Mouse (Mus musculus) limb, embryonic 10.5 days (tissue): Measurements from ENCODE around the gene Usb1. TPM values are rescaled to one million over a fixed set of nuclear protein-coding genes. Genes with fewer than 3 reads are reported as not detected.
"Not testable (repeated sequence)": the region's sequence is repeated elsewhere in the genome, so short reads cannot be mapped to it uniquely, and the experiment has no call there.

Source experiments
- DNase-seq: peaks from one replicate; pipeline ENCODE4 v3.0.0-alpha.2; 2017; ENCODE audit warnings: low spot score
- H3K27ac ChIP-seq: fragments of 300-500 bp; sonication (generic); 2 replicates; pipeline ENCODE4 v1.5.1; 2016; ENCODE audit warnings: mild to moderate bottlenecking
- H3K27me3 ChIP-seq: fragments of 300-500 bp; sonication (generic); 2 replicates; pipeline ENCODE4 v1.6.1; 2016; ENCODE audit warnings: low read depth, mild to moderate bottlenecking; ENCODE audit not compliant: poor library complexity, severe bottlenecking
- H3K36me3 ChIP-seq: fragments of 300-500 bp; sonication (generic); 2 replicates; pipeline ENCODE4 v1.6.1; 2016; ENCODE audit warnings: mild to moderate bottlenecking, moderate library complexity
- H3K4me1 ChIP-seq: fragments of 300-500 bp; sonication (generic); 2 replicates; pipeline ENCODE4 v1.6.1; 2016
- H3K4me3 ChIP-seq: fragments of 300-500 bp; sonication (generic); 2 replicates; pipeline ENCODE4 v1.5.1; 2016; ENCODE audit warnings: mild to moderate bottlenecking, moderate library complexity
- H3K9me3 ChIP-seq: fragments of 300-500 bp; sonication (generic); replicated peaks from 2 replicates; pipeline ENCODE4 v1.6.1; 2016; ENCODE audit warnings: mild to moderate bottlenecking
- WGBS: fragments of 180-500 bp; shearing (Covaris S2); methylation state at CpG from one replicate; pipeline ENCODE4 v1.1.7; 2016; 5-methylcytosine and 5-hydroxymethylcytosine counted together
- polyA plus RNA-seq: library from polyadenylated mRNA; unstranded; fragments of >200 nt; fragmentation: Nextera tagmentation; extraction: Ambion mirVana; gene quantifications from 2 replicates; pipeline ENCODE4 v1.2.1, GENCODE M21; 2016

Gene Usb1
- polyA plus RNA-seq, 1 experiment from 2014 or later = 42.0 TPM

GRCm38 (mm10) chr8:95362272-95362671 is 30.2 kb downstream of the Usb1 start:
- WGBS = 75% methylated on average over 6 of the region's 6 CpGs
- Histone ChIP-seq H3K4me3 (no peak overlapping the region), H3K27me3 (no peaks in the 10 kb centered on the region), H3K36me3 (no peaks in the 10 kb centered on the region), H3K4me1 (peaks cover 36% of the 10 kb centered on the region), H3K9me3 (no peaks in the 10 kb centered on the region), H3K27ac (no peak overlapping the region)
- no peak for DNase-seq

DNA sequence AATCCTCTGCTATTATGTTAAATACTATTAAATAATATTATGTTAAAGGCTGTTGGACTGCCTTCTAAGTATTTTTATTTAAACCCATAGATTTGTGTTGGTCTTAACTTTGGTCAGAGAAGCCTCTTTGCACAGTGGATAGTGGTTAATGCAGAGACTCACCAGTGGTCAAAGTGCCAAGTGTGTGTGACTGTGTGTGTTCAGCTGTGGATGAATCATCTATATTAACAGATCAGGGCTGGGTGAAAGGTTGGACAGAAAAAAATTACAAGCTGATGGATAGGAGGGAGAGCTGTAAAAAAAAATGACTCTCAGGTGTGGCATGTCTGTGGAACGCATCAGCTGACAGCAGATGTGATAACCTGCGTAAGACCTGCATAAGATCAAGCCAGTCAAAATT is 31.8 kb downstream of the Usb1 start:
- Histone ChIP-seq H3K4me1 (peaks cover 30% of the 10 kb centered on the region), H3K36me3 (peaks cover 12% of the 10 kb centered on the region), H3K9me3 (no peaks in the 10 kb centered on the region), H3K27ac (no peak overlapping the region), H3K27me3 (no peaks in the 10 kb centered on the region), H3K4me3 (no peak overlapping the region)
- 99% methylated on average over 2 of the region's 2 CpGs for WGBS
- DNase-seq = no peak

- DNase-seq = peak; percentile 60
- H3K27me3 ChIP-seq = no peaks in the 10 kb centered on the region
These were observed 37.7 kb downstream of the Usb1 start for GRCm38 (mm10) chr8:95369581-95370326.

GRCm38 (mm10) chr8:95373389-95374002 is 41.4 kb downstream of the Usb1 start:
- peaks cover 41% of the 10 kb centered on the region for H3K4me1 ChIP-seq
- no peak overlapping the region for H3K4me3 ChIP-seq
- no peak for DNase-seq
- H3K27ac ChIP-seq = no peak overlapping the region
- H3K27me3 ChIP-seq = no peaks in the 10 kb centered on the region
- whole genome bisulfite sequencing = 79% methylated on average over 12 of the region's 12 CpGs
- H3K36me3 ChIP-seq = peaks cover 34% of the 10 kb centered on the region
- no peaks in the 10 kb centered on the region for H3K9me3 ChIP-seq

More at GRCm38 (mm10) chr8:95369581-95370326, 37.7 kb downstream of the Usb1 start:
- H3K9me3 ChIP-seq = no peaks in the 10 kb centered on the region
- peaks cover 42% of the 10 kb centered on the region for H3K36me3 ChIP-seq
- 39% methylated on average over 20 of the region's 20 CpGs for WGBS
- peaks cover 31% of the 10 kb centered on the region for H3K4me1 ChIP-seq
- peak overlapping the region; percentile 79 for H3K27ac ChIP-seq
- peak overlapping the region; percentile 42 for H3K4me3 ChIP-seq

- Histone ChIP-seq H3K36me3 (peaks cover 29% of the 10 kb centered on the region), H3K4me1 (peaks cover 35% of the 10 kb centered on the region), H3K27ac (no peak overlapping the region), H3K9me3 (no peaks in the 10 kb centered on the region), H3K4me3 (no peak overlapping the region), H3K27me3 (no peaks in the 10 kb centered on the region)
- 82% methylated on average over 3 of the region's 3 CpGs for WGBS
- DNase-seq = no peak
These were observed 42.3 kb downstream of the Usb1 start for GRCm38 (mm10) chr8:95374429-95374828.

GRCm38 (mm10) chr8:95375374-95375930 is 43.4 kb downstream of the Usb1 start:
- peaks cover 26% of the 10 kb centered on the region for H3K4me1 ChIP-seq

DNA sequence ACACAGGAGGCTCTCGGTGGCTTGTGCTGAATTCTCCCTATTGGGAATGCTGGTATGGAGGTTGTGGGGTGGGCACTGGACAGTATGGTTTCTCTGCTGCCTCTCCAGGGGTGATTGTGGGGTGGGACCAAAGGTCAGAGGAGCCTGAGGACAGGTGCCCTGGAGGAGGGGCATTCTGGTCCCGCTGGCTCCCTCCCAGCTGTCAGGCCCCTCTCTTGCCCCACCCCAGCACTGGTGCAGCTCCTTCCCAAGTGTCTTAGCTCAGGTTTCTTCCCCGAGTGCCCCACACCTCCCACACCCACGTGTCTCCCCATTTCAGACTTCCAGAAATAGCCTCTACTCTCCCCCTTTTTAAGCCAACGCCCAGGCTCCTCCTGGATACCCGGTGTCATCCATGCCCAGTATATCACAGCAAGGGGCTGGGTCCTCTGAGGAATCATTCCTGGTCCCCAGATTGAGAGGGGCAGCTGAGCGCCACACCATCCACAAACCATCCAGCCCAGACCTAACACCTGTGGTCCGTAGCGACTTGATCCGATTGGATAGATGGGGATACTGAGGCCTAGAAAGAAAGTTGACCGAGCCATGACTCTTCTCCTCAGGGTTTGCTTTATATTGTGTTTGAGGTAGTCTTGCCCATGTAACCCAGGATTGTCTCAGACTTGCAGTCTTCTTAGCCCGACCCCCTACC is 44.4 kb downstream of the Usb1 start:
- 83% methylated on average over 12 of the region's 12 CpGs for WGBS
- Histone ChIP-seq H3K27me3 (no peaks in the 10 kb centered on the region), H3K27ac (0 out of 2 replicates have a peak overlapping the region, but pooled peaks have one; percentile 4), H3K4me3 (no peak overlapping the region), H3K9me3 (no peaks in the 10 kb centered on the region), H3K36me3 (peaks cover 16% of the 10 kb centered on the region), H3K4me1 (peaks cover 26% of the 10 kb centered on the region)
- DNase-seq = no peak

More at GRCm38 (mm10) chr8:95375374-95375930, 43.4 kb downstream of the Usb1 start:
- peaks cover 22% of the 10 kb centered on the region for H3K36me3 ChIP-seq
- WGBS = 86% methylated on average over 7 of the region's 7 CpGs
- no peak overlapping the region for H3K4me3 ChIP-seq
- H3K9me3 ChIP-seq = no peaks in the 10 kb centered on the region
- DNase-seq = no peak
- H3K27ac ChIP-seq = no peak overlapping the region
- no peaks in the 10 kb centered on the region for H3K27me3 ChIP-seq

DNA sequence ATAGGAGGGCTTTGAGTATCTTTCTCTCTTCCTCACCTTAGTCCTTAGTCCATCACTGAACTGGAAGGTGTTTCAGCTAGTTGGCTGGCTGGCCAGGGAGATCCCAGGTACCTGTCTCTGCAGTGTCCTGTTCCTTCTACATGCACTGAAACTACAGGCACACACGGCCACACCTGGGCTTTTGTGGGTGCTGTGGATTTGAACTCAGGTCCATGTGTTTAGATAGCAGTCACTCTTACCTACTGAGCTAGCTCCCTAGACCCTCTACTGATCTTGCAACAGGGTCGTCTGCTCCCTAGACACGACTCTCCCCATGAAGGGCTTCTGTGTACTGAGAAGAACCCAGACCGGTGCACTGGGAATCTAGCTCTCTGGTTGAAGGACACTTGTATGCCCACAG is 45.0 kb downstream of the Usb1 start:
- WGBS = 80% methylated on average over 4 of the region's 4 CpGs
- Histone ChIP-seq H3K9me3 (no peaks in the 10 kb centered on the region), H3K4me1 (peaks cover 26% of the 10 kb centered on the region), H3K27me3 (no peaks in the 10 kb centered on the region), H3K4me3 (no peak overlapping the region), H3K27ac (peak overlapping the region; percentile 30; the same call in 1 of the 2 replicates), H3K36me3 (peaks cover 11% of the 10 kb centered on the region)
- DNase-seq = no peak

DNA sequence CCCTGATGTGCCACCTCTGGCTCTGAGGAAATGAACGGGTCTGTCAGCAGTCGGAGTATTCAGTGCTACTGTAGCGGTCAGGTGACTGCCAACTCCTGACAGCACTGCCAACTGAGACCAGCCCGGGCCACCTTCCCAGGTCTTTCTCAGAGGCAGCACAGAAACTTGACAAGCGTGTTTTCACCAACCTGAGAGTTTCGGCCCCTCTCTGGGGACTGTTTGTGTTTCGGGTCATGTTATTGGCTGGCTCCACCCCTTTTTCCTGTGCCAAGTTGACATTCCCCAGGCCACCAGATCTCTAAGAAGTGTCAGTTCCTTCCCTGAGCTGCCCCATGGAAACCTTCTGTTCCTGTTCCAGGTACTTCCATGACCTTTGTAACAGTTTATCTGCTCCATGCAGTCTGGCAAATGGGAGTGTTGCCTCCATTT is 45.8 kb downstream of the Usb1 start:
- Histone ChIP-seq H3K4me1 (peaks cover 25% of the 10 kb centered on the region), H3K27ac (peak overlapping the region; percentile 30; the same call in 1 of the 2 replicates), H3K4me3 (no peak overlapping the region), H3K9me3 (no peaks in the 10 kb centered on the region), H3K36me3 (peaks cover 4% of the 10 kb centered on the region; the same call in 1 of the 2 replicates), H3K27me3 (no peaks in the 10 kb centered on the region)
- no peak for DNase-seq
- WGBS = 20% methylated on average over 7 of the region's 7 CpGs

- not testable (repeated sequence) for H3K36me3 ChIP-seq, DNase-seq, H3K27ac ChIP-seq, H3K4me3 ChIP-seq, H3K27me3 ChIP-seq, H3K9me3 ChIP-seq
- 96% methylated on average over 11 of the region's 11 CpGs for WGBS
- peaks cover 19% of the 10 kb centered on the region for H3K4me1 ChIP-seq
These were observed 46.8 kb downstream of the Usb1 start for GRCm38 (mm10) chr8:95378928-95379327.

DNA sequence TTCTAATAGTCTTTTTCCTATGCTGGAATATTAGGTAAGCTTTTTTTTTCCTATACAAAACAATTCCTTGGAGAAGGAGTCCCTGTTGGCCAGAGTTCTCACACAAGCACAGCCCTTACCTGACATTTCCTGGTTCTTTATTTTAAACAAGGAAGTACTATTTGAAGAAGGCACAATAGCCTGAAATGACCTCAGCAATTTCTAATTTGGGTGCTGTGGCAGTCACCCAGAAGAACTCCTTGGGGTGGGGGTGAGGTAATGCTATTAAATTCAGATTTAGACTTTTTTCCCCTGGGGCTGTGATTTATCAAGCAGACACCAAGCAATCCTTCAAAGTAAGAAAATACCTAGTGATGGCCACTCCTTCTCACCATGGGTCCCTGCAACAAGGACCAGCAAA is 48.9 kb downstream of the Usb1 start:
- Histone ChIP-seq H3K9me3 (no peaks in the 10 kb centered on the region), H3K27ac (no peak overlapping the region), H3K4me1 (peaks cover 14% of the 10 kb centered on the region), H3K4me3 (no peak overlapping the region), H3K36me3 (no peaks in the 10 kb centered on the region), H3K27me3 (no peaks in the 10 kb centered on the region)
- DNase-seq = no peak

DNA sequence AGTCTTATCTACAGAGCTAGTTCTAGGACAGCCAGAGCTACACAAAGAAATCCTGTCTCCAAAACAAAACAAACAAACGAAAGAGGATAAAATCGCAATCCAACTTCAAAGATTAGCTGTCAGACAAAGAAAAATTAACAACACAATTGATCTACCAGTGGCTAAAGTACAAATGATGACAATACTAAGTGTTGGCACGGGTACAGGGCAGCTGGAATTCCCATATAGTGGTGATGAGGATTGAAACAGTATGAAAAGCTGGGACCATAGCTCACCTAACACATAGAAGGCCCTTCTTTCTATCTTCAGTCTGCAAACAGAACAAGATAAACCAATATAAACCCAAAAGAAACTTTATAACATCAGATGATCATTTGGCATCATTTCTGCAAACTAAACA is 49.5 kb downstream of the Usb1 start:
- Histone ChIP-seq H3K4me3 (no peak overlapping the region), H3K4me1 (peaks cover 14% of the 10 kb centered on the region), H3K36me3 (no peaks in the 10 kb centered on the region), H3K27ac (no peak overlapping the region), H3K9me3 (no peaks in the 10 kb centered on the region), H3K27me3 (no peaks in the 10 kb centered on the region)
- no peak for DNase-seq
- WGBS = 85% methylated on average over 3 of the region's 3 CpGs

DNA sequence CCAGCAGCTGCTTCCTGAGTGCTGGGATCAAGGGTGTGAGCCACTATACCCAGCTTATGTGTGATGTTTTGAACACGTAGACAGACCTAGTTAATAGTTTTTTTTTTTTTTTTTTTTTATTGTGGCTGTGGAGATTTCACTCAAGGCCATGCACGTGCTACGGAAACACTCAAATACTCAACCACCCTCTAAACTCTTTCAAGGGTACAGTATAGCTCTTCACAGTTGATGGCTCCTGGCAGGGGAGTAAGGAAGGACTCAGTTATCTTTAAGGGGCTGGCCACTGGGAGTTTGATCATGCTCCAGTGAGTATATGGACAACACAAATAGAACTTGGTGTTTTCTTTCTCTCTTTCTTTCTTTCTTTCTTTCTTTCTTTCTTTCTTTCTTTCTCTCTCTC is 52.4 kb downstream of the Usb1 start:
- no peak for DNase-seq
- no peaks in the 10 kb centered on the region for H3K9me3 ChIP-seq
- H3K36me3 ChIP-seq = no peaks in the 10 kb centered on the region
- H3K4me3 ChIP-seq = no peak overlapping the region
- no peaks in the 10 kb centered on the region for H3K4me1 ChIP-seq
- H3K27ac ChIP-seq = no peak overlapping the region
- 89% methylated on average over 3 of the region's 3 CpGs for WGBS
- H3K27me3 ChIP-seq = no peaks in the 10 kb centered on the region
